Mouse (Mus musculus): ENCODE results near the gene Spred2. TPM values are rescaled to one million over a fixed set of nuclear protein-coding genes. Genes with fewer than 3 reads are reported as not detected.
A peak's percentile ranks its signal among the peaks of the same experiment; 100 is the strongest.

Spred2 gene
- 5.6 and 5.9 TPM in 2 replicates for polyA plus RNA-seq (2012; ENCODE audit: insufficient read depth, insufficient read length, missing spikeins)

- Histone ChIP-seq H3K4me3 (ENCODE audit: insufficient read depth, low read length) (peak within 1 kb of the TSS; percentile 73), H3K4me1 (ENCODE audit: control insufficient read depth, insufficient read depth, low read length) (peaks cover 28% of the 10 kb centered on the region), H3K27ac (ENCODE audit: insufficient read depth, low read depth, low read length) (peak within 1 kb of the TSS; percentile 88)
- TF ChIP-seq CTCF (IDR thresholded peaks at IDR 0.05; ENCODE audit: low read depth, low read length) (no peak), POLR2A (IDR thresholded peaks at IDR 0.05; ENCODE audit: borderline replicate concordance, low read depth, low read length) (no peak)
Measured at GRCm38 (mm10) chr11:19923888-19924756, at the start of gene Spred2. TSS of gene Spred2 (plus strand) at chr11:19924375.

DNA sequence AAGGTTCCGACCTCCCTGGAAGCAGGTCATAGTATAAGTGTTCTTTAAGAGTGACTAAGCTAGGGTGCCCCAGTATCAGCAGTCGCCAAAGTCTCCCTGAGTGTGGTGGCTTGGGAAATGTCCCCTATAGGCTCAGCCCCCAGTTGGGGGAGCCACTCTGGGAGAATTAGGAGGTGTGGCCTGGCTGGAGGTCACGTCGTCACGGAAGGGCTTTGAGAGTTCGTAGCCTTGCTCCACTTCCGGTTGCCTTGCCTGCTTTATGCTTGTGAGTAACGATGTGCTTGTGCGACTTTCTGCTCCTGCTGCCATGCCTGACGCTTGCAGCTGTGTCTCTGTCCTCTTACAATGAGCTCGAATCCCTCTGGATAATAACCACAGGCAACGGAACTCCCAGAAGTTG, 48.6 kb upstream of the Spred2 start:
- no peak overlapping the region for H3K4me3 ChIP-seq (ENCODE audit: insufficient read depth, low read length)
- no peak overlapping the region for H3K27ac ChIP-seq (ENCODE audit: insufficient read depth, low read depth, low read length)
- no peaks in the 10 kb centered on the region for H3K4me1 ChIP-seq (ENCODE audit: control insufficient read depth, insufficient read depth, low read length)
- TF ChIP-seq POLR2A (IDR thresholded peaks at IDR 0.05; ENCODE audit: borderline replicate concordance, low read depth, low read length) (no peak), CTCF (IDR thresholded peaks at IDR 0.05; ENCODE audit: low read depth, low read length) (no peak)

- no peak overlapping the region for H3K4me3 ChIP-seq (ENCODE audit: insufficient read depth, low read length)
- no peak for TF ChIP-seq CTCF (IDR thresholded peaks at IDR 0.05; ENCODE audit: low read depth, low read length)
- no peak for TF ChIP-seq POLR2A (IDR thresholded peaks at IDR 0.05; ENCODE audit: borderline replicate concordance, low read depth, low read length)
- H3K27ac ChIP-seq (ENCODE audit: insufficient read depth, low read depth, low read length): no peak overlapping the region
- no peaks in the 10 kb centered on the region for H3K4me1 ChIP-seq (ENCODE audit: control insufficient read depth, insufficient read depth, low read length)
Measured at GRCm38 (mm10) chr11:19875964-19876363, 48.2 kb upstream of the Spred2 start.

- Histone ChIP-seq H3K4me3 (ENCODE audit: insufficient read depth, low read length) (no peak overlapping the region), H3K27ac (ENCODE audit: insufficient read depth, low read depth, low read length) (no peak overlapping the region), H3K4me1 (ENCODE audit: control insufficient read depth, insufficient read depth, low read length) (no peaks in the 10 kb centered on the region)
- TF ChIP-seq CTCF (IDR thresholded peaks at IDR 0.05; ENCODE audit: low read depth, low read length) (no peak), POLR2A (IDR thresholded peaks at IDR 0.05; ENCODE audit: borderline replicate concordance, low read depth, low read length) (no peak)
Measured at GRCm38 (mm10) chr11:19877239-19877915, 46.8 kb upstream of the Spred2 start.

- H3K27ac ChIP-seq (ENCODE audit: insufficient read depth, low read depth, low read length): no peak overlapping the region
- H3K4me3 ChIP-seq (ENCODE audit: insufficient read depth, low read length): no peak overlapping the region
- TF ChIP-seq CTCF (IDR thresholded peaks at IDR 0.05; ENCODE audit: low read depth, low read length) (no peak), POLR2A (IDR thresholded peaks at IDR 0.05; ENCODE audit: borderline replicate concordance, low read depth, low read length) (no peak)
- H3K4me1 ChIP-seq (ENCODE audit: control insufficient read depth, insufficient read depth, low read length): no peaks in the 10 kb centered on the region
Measured at GRCm38 (mm10) chr11:19881342-19881741, 42.8 kb upstream of the Spred2 start.

GRCm38 (mm10) chr11:19890700-19891406, 33.3 kb upstream of the Spred2 start:
- H3K4me1 ChIP-seq (ENCODE audit: control insufficient read depth, insufficient read depth, low read length): peaks cover 3% of the 10 kb centered on the region; the same call in 1 of the 2 replicates
- no peak overlapping the region for H3K27ac ChIP-seq (ENCODE audit: insufficient read depth, low read depth, low read length)

DNA sequence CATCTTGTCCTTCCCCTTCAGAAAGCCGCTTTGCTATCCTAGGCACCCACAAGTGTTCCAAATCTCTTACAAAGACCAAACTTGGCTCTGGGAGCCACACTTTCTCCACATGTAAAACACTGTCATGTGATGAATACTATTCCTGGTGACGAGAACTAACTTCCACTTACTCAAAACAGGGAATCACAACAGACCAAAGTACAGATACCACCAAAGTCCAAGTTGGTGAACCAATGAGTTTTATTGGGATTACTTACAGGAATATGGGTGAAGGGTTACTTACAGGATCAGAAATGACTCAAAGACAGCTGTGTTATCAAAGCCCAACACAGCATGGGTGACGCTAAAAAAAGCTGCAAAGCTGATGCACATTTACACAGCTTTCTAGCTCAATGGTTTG, 30.9 kb upstream of the Spred2 start:
- TF ChIP-seq POLR2A (IDR thresholded peaks at IDR 0.05; ENCODE audit: borderline replicate concordance, low read depth, low read length) (no peak), CTCF (IDR thresholded peaks at IDR 0.05; ENCODE audit: low read depth, low read length) (no peak)
- Histone ChIP-seq H3K27ac (ENCODE audit: insufficient read depth, low read depth, low read length) (no peak overlapping the region), H3K4me3 (ENCODE audit: insufficient read depth, low read length) (no peak overlapping the region), H3K4me1 (ENCODE audit: control insufficient read depth, insufficient read depth, low read length) (peaks cover 3% of the 10 kb centered on the region; the same call in 1 of the 2 replicates)

More at GRCm38 (mm10) chr11:19890700-19891406, 33.3 kb upstream of the Spred2 start:
- TF ChIP-seq POLR2A (IDR thresholded peaks at IDR 0.05; ENCODE audit: borderline replicate concordance, low read depth, low read length): no peak
- TF ChIP-seq CTCF (IDR thresholded peaks at IDR 0.05; ENCODE audit: low read depth, low read length): no peak
- H3K4me3 ChIP-seq (ENCODE audit: insufficient read depth, low read length): no peak overlapping the region

- Histone ChIP-seq H3K4me1 (ENCODE audit: control insufficient read depth, insufficient read depth, low read length) (no peaks in the 10 kb centered on the region), H3K4me3 (ENCODE audit: insufficient read depth, low read length) (no peak overlapping the region), H3K27ac (ENCODE audit: insufficient read depth, low read depth, low read length) (no peak overlapping the region)
- no peak for TF ChIP-seq CTCF (IDR thresholded peaks at IDR 0.05; ENCODE audit: low read depth, low read length)
- no peak for TF ChIP-seq POLR2A (IDR thresholded peaks at IDR 0.05; ENCODE audit: borderline replicate concordance, low read depth, low read length)
Measured at GRCm38 (mm10) chr11:19899621-19900020, 24.6 kb upstream of the Spred2 start.

DNA sequence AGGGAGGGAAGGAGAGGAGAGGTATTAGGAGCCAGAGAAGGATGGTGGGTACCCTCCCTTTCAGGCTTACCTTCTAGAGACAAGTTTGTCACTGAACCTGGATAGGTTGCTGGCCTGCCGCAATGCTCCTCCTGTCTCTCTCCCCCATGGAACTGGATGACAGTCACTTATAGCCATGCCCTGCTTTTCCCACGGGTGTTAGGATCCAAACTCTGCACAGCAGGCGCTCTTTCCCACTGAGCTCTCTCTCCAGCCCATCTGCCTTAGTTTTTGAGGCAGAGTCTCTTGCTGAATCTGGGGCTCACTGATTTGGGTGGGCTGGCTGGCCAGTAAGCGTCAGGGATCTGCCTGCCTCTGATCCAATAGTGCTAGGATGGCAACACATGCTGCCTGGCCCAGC, 23.5 kb upstream of the Spred2 start:
- Histone ChIP-seq H3K27ac (ENCODE audit: insufficient read depth, low read depth, low read length) (no peak overlapping the region), H3K4me1 (ENCODE audit: control insufficient read depth, insufficient read depth, low read length) (no peaks in the 10 kb centered on the region), H3K4me3 (ENCODE audit: insufficient read depth, low read length) (no peak overlapping the region)
- TF ChIP-seq POLR2A (IDR thresholded peaks at IDR 0.05; ENCODE audit: borderline replicate concordance, low read depth, low read length) (no peak), CTCF (IDR thresholded peaks at IDR 0.05; ENCODE audit: low read depth, low read length) (no peak)
